Mouse (Mus musculus): ENCODE measurements around the gene Lin28a. TPM values are rescaled to one million over a fixed set of nuclear protein-coding genes. Genes with fewer than 3 reads are reported as not detected.

Gene Lin28a
- polyA plus RNA-seq, 2 experiments, result 0.28 to 0.95 TPM

DNA sequence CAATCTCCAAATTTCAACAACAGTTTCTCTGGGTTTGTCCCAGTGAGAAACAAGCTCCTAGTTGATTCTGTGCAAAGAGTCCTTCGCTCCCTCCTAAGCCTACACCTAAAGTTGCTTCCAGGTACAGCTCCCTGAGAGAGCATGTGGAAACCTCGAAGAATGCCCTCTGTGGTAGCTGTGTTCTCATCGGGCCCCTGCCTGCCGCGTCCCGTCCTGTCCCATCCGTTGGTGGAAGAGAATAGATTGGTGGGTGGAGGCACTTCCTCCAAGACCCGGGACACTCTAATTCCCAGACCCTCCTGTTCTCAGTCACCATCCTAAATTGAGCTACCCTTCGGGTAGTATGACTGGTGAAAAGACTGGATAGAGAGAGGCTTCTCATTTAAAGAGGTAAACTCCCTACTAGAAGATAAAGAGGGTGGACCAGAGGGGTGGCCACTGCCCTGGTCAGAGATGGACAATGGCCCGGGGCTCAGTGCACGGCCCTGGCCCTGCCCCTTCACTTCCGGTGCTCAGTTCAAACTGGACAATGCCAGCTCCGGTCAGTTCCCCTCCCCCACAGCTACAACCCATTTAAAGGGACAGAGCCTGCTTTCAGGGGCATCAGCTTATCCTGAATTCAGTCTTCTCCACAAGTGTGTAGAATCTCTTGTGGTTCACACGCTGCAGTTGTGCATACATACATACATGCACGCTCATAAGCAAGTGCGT, 1.2 kb upstream of the Lin28a start:
- Histone ChIP-seq H3K4me3 (ENCODE audit: insufficient read depth in 1 of 2, low read depth in 2 of 2, low read length in 2 of 2) (no peak overlapping the region; a peak in 1 of 4 replicates), H3K4me1 (replicated peaks; ENCODE audit: control insufficient read depth in 2 of 2, insufficient read depth in 2 of 2, low read length in 1 of 2) (no peaks in the 10 kb centered on the region), H3K36me3 (replicated peaks; ENCODE audit: control insufficient read depth, insufficient read depth, low read depth) (no peaks in the 10 kb centered on the region), H3K9me3 (ENCODE audit: control insufficient read depth, low read length) (no peaks in the 10 kb centered on the region), H3K9ac (replicated peaks) (no peak overlapping the region), H3K4me2 (ENCODE audit: low read depth) (peak overlapping the region; percentile 26; the same call in 1 of the 2 replicates), H3K27ac (no peak overlapping the region), H3K27me3 (ENCODE audit: control insufficient read depth, insufficient read depth, low read length) (peaks cover 47% of the 10 kb centered on the region)
- DNase-seq (ENCODE audit: low read depth in 3 of 3, low spot score in 3 of 3) (no peak), ATAC-seq (ENCODE audit: insufficient read depth) (0 out of 2 replicates have a peak, but pooled peaks have one; percentile 31)
- no peak for TF ChIP-seq EP300 (IDR thresholded peaks at IDR 0.05; ENCODE audit: low read depth)
- TF ChIP-seq CTCF (IDR thresholded peaks at IDR 0.05; ENCODE audit: low read depth), result no peak
- WGBS (ENCODE audit: insufficient replicate concordance), result 3% methylated on average over 16 of the region's 16 CpGs

DNA sequence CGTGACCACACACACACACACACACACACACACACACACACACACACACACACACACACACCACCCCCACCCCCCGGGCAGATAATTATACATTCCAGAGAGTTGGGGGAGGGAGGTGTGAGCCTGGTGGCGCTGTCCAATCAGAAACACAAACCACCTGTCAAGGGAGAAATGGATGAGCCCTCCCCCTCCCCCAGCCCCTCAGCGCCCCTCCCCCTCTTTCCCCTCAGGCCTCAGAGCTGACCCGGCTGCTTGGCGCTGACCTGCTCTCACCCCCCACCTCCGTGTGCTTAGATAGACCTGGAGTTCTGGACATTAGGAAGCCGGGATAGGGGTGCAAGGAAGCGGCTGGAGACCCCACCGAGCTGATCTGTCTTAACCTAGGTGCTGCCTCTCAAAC, 569 bp upstream of the Lin28a start:
- peaks cover 47% of the 10 kb centered on the region for H3K27me3 ChIP-seq (ENCODE audit: control insufficient read depth, insufficient read depth, low read length)
- 0% methylated on average over 9 of the region's 10 CpGs for WGBS (ENCODE audit: insufficient replicate concordance)

DNA sequence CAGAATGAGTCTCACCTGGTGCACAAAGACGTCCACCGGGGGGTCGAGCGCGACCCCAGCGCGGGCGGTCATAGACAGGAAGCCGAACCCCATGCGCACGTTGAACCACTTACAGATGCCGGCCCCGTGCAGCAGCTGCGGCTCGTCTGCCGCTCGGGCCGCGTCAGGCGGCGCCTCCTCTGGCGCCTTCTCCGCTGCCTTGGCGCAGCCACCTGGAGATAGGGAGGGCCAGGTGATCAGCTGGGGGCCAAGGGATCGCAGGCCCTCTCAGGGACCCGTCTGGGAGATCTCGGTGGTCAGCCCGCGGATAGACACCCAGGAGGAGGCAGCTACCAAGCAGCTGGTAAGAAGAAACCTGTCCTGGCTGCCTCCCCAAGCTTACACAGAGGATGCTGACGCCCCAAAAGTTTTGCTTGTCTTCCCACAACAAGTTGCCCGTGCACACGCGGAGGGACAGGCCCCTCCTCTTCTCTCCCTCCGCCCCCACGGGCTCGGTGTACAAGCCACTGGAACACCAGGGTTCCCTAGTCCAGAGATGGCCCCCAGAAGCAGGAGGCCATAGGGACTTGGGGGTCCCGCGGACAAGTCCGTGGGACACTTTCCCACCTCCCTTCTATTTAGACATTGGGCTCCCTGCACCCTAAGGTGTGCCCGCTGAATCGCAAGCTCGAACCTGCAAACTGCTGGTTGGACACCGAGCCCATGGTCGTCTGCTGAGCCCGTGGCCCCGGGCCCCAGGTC, 433 bp downstream of the Lin28a start:
- Histone ChIP-seq H3K4me1 (replicated peaks; ENCODE audit: control insufficient read depth in 2 of 2, insufficient read depth in 2 of 2, low read length in 1 of 2) (no peaks in the 10 kb centered on the region), H3K27me3 (ENCODE audit: control insufficient read depth, insufficient read depth, low read length) (peaks cover 47% of the 10 kb centered on the region), H3K27ac (no peak overlapping the region), H3K4me2 (ENCODE audit: low read depth) (peak overlapping the region; percentile 34), H3K36me3 (replicated peaks; ENCODE audit: control insufficient read depth, insufficient read depth, low read depth) (no peaks in the 10 kb centered on the region), H3K9me3 (ENCODE audit: control insufficient read depth, low read length) (no peaks in the 10 kb centered on the region), H3K4me3 (ENCODE audit: insufficient read depth in 1 of 2, low read depth in 2 of 2, low read length in 2 of 2) (peak overlapping the region; percentile 12 to 28), H3K9ac (replicated peaks) (no peak overlapping the region)
- ATAC-seq (ENCODE audit: insufficient read depth), result no peak
- TF ChIP-seq EP300 (IDR thresholded peaks at IDR 0.05; ENCODE audit: low read depth) (no peak), CTCF (IDR thresholded peaks at IDR 0.05; ENCODE audit: low read depth) (no peak)
- DNase-seq (ENCODE audit: low read depth in 3 of 3, low spot score in 3 of 3), result no peak
- WGBS (ENCODE audit: insufficient replicate concordance), result 1% methylated on average over 46 of the region's 46 CpGs

More for the DNA sequence above, 569 bp upstream of the Lin28a start:
- Histone ChIP-seq H3K4me1 (replicated peaks; ENCODE audit: control insufficient read depth in 2 of 2, insufficient read depth in 2 of 2, low read length in 1 of 2) (no peaks in the 10 kb centered on the region), H3K9ac (replicated peaks) (no peak overlapping the region), H3K9me3 (ENCODE audit: control insufficient read depth, low read length) (no peaks in the 10 kb centered on the region), H3K4me2 (ENCODE audit: low read depth) (peak overlapping the region; percentile 26), H3K4me3 (ENCODE audit: insufficient read depth in 1 of 2, low read depth in 2 of 2, low read length in 2 of 2) (no peak overlapping the region), H3K27ac (no peak overlapping the region), H3K36me3 (replicated peaks; ENCODE audit: control insufficient read depth, insufficient read depth, low read depth) (no peaks in the 10 kb centered on the region)
- TF ChIP-seq EP300 (IDR thresholded peaks at IDR 0.05; ENCODE audit: low read depth) (no peak), CTCF (IDR thresholded peaks at IDR 0.05; ENCODE audit: low read depth) (no peak)
- peak; percentile 11; the same call in 1 of the 2 replicates for ATAC-seq (ENCODE audit: insufficient read depth)
- DNase-seq (ENCODE audit: low read depth in 3 of 3, low spot score in 3 of 3), result no peak

GRCm38 (mm10) chr4:134017201-134017865, 1.3 kb downstream of the Lin28a start:
- Histone ChIP-seq H3K4me2 (ENCODE audit: low read depth) (peak overlapping the region; percentile 34), H3K4me1 (replicated peaks; ENCODE audit: control insufficient read depth in 2 of 2, insufficient read depth in 2 of 2, low read length in 1 of 2) (no peaks in the 10 kb centered on the region; a peak in 1 of 4 replicates), H3K36me3 (replicated peaks; ENCODE audit: control insufficient read depth, insufficient read depth, low read depth) (no peaks in the 10 kb centered on the region), H3K27ac (no peak overlapping the region), H3K9ac (replicated peaks) (no peak overlapping the region), H3K4me3 (ENCODE audit: insufficient read depth in 1 of 2, low read depth in 2 of 2, low read length in 2 of 2) (peak overlapping the region; percentile 12 to 28; a peak in 3 of 4 replicates), H3K9me3 (ENCODE audit: control insufficient read depth, low read length) (no peaks in the 10 kb centered on the region), H3K27me3 (ENCODE audit: control insufficient read depth, insufficient read depth, low read length) (peaks cover 47% of the 10 kb centered on the region)
- DNase-seq (ENCODE audit: low read depth in 3 of 3, low spot score in 3 of 3) (no peak), ATAC-seq (ENCODE audit: insufficient read depth) (peak; percentile 31; the same call in 1 of the 2 replicates)
- WGBS (ENCODE audit: insufficient replicate concordance), result 8% methylated on average over 21 of the region's 21 CpGs
- no peak for TF ChIP-seq EP300 (IDR thresholded peaks at IDR 0.05; ENCODE audit: low read depth)
- TF ChIP-seq CTCF (IDR thresholded peaks at IDR 0.05; ENCODE audit: low read depth), result no peak
